Mouse (Mus musculus) bone marrow, adult 2 months (tissue): Measurements from ENCODE around the gene Klhl21.

Source experiments
- CTCF ChIP-seq: fragments of 200-500 bp; IDR thresholded peaks from 2 replicates; pipeline ENCODE4 v1.5.1; 2011; ENCODE audit warnings: low read length, control low read depth; ENCODE audit not compliant: control insufficient read depth, insufficient read depth
- POLR2A ChIP-seq: fragments of 200-500 bp; IDR thresholded peaks from 2 replicates; pipeline ENCODE4 v1.6.1; 2011; ENCODE audit warnings: low read depth, mild to moderate bottlenecking, control low read depth, low read length, borderline replicate concordance; ENCODE audit not compliant: control insufficient read depth

DNA sequence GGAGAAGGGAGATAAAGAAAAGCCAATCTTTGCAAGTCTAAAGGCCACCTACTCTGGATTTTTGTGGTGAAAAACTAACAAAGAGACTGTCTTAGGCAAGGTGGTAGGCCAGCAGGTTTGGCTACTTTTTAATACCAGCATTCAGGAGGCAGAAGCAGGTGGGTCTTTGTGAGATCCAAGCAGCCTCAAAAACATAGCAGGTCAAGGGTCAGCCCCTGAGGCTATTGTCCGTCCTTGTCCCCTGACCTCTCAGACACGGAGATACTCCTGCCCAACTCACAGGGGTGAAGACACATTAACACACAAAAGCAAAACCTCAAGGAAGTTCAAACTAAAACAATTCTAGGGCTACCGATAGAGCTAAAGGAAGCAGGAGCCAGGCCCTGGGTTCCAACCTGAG, 1.8 kb upstream of the Klhl21 start:
- TF ChIP-seq CTCF (no peak), POLR2A (no peak)
